Mouse (Mus musculus) adrenal gland (tissue): ENCODE data around the gene Cxcr2.

Experiments
- intact Hi-C: fragments of 180-260 bp; cut with DNase I; formaldehyde crosslinking; loops from one replicate; pipeline ENCODE4 v1.15.1; 2025
- long read RNA-seq, 2 experiments: library from polyadenylated mRNA; unstranded; transcript quantifications; one replicate each; pipeline ENCODE4 v2.0.0; 2020; ENCODE audit warnings: borderline replicate concordance in 1 of 2; ENCODE audit not compliant: insufficient replicate concordance in 1 of 2

The Cxcr2 gene
- long read RNA-seq, experiment 1, result 0 reads
- long read RNA-seq, experiment 2, result 0 reads

GRCm38 (mm10) chr1:74153461-74154184, at the start of gene Cxcr2:
Gene Cxcr2 (plus strand): TSS chr1:74153989.
- intact Hi-C loops, result no loop called here

DNA sequence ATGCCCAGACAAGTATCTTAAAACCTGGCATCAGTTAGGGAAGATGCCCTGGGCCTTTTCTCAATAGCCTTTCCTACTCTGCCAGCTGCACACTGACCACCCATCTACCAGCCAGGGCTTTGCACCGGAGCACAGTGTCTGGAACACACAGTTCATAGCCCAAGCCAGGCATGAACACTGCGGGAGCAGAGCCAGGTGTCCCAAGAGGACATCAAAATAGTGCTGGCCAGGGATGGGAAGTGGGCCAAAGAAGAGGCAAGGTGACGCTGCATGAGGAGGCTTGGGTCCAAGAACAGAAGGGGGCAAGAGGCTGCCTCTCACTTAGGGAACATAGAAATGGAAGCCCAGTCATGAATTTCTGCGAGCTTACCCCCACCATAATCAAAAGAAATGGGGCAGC, 48.1 kb upstream of the Cxcr2 start:
- intact Hi-C loops, result no loop called here

DNA sequence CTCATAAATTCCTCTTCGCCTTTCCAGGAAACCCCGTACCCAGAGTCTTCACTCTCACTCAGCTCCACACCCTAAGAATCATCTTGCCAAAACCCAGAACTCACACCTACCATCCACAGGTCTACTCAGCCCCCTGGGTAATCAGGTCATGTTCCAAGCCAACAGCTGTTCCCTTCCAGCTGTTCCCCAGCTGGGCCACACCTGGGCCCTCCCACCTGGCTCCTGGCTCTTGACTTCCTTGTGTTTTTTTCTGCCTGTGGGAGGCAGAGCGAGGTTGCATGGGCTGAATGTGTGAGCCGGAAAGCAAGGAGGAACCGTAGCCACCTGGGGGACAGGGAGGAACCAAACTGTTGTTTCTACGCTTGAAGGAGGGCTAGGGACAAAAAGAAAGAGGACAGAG, 47.6 kb upstream of the Cxcr2 start:
- intact Hi-C loops, result no loop called here

GRCm38 (mm10) chr1:74107931-74108618, 45.7 kb upstream of the Cxcr2 start:
- intact Hi-C loops, result no loop called here

DNA sequence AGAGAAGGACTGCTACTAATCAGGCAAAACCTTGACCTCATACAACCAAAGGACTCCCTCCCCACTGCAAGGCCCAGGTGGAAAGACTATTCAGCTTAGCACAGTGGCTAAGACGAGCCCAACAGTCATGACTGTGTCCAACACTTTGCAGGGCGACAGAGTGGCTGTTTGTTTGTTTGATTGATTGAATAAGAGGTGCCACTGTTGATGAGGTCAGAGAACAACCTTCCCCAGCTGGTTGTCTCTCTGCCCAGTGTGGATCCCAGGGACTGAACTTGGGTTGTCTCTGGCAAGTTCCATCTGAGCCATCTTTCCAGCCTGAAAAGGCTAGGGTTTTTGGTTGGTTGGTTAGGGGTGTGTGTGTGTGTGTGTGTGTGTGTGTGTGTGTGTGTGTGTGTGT, 44.1 kb upstream of the Cxcr2 start:
- intact Hi-C loops, result no loop called here

GRCm38 (mm10) chr1:74110932-74111695, 42.7 kb upstream of the Cxcr2 start:
- intact Hi-C loops, result no loop called here

GRCm38 (mm10) chr1:74111696-74112030, 42.1 kb upstream of the Cxcr2 start:
- intact Hi-C loops, result no loop called here

- intact Hi-C loops, result no loop called here
Measured at GRCm38 (mm10) chr1:74113071-74113470, 40.7 kb upstream of the Cxcr2 start.

DNA sequence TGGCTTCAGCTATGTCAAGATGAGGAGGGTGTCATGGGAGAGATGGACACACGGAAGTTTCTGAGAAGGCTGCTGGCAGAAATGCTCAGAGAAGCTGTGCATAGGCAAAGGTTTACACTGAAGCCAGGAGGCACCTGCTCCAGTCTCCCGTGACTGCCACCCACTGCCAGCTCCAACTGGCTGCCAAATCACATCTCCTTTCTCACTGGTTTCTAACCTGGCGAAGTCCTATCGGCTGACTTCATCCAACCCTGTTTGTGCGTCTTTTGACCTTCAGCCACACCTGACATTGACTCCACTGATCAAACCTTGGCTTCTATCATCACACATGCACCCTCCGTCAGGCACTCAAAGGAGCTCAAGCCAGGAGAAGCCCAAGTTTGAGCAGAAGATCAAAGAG, 35.9 kb upstream of the Cxcr2 start:
- intact Hi-C loops, result no loop called here

DNA sequence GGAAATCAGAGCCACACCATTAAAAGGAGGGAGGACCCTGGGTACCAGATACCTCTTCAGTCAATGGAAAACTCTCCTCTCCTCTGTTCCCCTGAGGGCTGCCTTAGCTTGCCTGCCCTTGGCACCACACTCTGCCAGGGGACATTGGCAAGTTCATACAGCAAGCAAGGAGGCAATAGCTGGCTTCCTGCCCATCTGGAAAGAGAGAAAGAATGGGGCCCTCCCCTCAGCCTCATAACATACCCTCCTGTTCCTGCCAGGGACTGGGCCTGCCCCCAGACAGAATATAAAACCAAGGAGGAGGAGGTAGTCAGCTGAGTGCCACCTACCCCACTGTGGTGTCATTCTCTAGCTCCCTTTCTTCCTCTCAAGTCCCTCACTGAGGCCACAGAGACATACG, 34.7 kb upstream of the Cxcr2 start:
- intact Hi-C loops, result no loop called here

- intact Hi-C loops, result loop anchor here (5.0 kb wide), 1 partner anchor 34 kb away; no protein-coding TSS in a partner anchor
Measured at GRCm38 (mm10) chr1:74121138-74121537, 32.7 kb upstream of the Cxcr2 start.

DNA sequence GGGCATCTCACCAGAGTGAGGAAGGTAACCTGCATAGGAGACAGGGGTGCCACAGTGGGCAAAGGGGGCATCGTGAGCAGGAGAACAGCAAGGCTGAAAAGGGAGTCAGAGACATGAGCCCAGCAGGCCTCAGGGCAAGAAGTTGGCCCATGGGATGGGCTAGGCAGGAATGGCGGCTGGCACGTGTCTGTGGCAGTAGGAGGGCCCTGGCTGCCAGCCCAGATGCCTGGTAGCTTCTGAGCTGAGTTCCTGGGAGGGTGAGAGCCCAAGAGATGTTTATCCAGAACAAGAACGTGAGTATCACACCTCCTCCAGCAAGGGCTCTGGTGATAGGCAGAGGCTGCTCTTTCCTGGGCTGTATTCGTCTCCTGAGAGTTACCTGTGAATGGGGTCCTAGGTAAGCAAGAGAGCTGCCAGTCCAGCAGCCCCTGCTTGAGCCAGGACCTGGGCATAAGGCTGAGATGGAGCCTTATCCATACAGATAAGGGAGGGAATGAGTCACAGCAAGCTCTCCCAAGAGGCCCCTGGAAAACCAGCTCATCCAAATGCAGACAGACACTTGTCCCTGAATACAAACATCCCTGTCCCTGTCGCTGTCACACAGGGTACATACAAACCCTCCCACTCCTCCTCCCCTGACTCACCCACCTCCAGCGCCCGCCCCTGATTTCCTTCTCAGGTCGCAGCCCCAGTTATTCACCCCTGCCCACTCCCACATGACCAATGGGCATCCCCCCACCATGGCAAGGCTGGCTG, 31.8 kb upstream of the Cxcr2 start:
- intact Hi-C loops, result loop anchor here (5.0 kb wide), 1 partner anchor 35 kb away; no protein-coding TSS in a partner anchor

DNA sequence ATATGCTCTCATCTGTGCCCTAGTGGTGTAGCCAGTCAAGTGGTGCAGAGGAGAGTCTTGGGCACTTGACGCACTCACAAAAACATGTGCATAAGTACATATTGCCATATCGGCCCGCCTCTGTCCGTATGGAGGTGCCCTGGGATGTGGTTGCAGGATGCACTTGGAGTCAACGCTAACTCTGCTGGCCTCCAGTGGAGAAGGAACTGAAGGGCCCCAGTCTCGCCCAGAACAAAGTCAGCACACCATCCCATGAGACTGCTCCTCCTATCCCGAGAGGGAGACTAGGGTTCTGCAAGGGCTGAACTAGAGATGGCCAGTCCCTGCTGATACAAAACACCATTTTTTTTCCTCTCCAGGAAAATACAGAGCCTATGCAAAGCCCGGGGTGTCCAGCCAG, 30.6 kb upstream of the Cxcr2 start:
- intact Hi-C loops, result loop anchor here (5.0 kb wide), 1 partner anchor 36 kb away; no protein-coding TSS in a partner anchor

GRCm38 (mm10) chr1:74124021-74124981, 29.5 kb upstream of the Cxcr2 start, which contains the start of gene Tns1:
Gene Tns1 (minus strand): TSS chr1:74124449.
- intact Hi-C loops, result loop anchor here (2.0 to 5.0 kb wide), 2 partner anchors 37 to 222 kb away; no protein-coding TSS in a partner anchor

DNA sequence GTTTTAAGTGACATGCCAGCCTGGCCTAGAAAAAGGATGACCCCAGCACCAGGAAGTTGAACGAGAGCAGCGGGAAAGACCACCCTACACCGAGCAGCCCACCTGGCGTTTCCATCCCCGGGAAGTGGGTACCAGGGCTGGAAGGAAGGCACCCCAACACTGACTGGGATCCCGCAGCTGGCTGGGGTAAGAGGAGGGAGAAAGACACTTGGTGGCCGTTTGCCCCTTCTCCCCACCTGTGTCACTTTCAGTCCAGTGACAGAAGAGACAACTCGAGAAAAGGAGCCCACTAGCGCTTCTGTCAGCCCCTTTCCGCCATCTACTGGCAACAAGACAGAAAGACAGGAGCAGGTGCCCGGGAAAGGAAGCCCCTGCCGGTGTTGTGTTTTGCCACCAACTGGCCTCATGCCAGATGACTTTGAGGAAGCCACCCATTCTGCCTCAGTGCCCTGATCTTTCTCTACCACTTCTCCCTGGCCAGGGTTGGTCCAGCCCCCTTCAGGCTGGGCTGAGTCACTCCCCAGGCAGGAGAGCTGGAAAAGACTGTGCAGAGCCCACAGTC, 28.7 kb upstream of the Cxcr2 start, which contains the start of gene Rufy4:
Gene Rufy4, plus strand, starts transcription at position 551 of the 562 bp plus-strand sequence.
- intact Hi-C loops, result loop anchor here (2.0 to 5.0 kb wide), 3 partner anchors 38 to 222 kb away; no protein-coding TSS in a partner anchor

DNA sequence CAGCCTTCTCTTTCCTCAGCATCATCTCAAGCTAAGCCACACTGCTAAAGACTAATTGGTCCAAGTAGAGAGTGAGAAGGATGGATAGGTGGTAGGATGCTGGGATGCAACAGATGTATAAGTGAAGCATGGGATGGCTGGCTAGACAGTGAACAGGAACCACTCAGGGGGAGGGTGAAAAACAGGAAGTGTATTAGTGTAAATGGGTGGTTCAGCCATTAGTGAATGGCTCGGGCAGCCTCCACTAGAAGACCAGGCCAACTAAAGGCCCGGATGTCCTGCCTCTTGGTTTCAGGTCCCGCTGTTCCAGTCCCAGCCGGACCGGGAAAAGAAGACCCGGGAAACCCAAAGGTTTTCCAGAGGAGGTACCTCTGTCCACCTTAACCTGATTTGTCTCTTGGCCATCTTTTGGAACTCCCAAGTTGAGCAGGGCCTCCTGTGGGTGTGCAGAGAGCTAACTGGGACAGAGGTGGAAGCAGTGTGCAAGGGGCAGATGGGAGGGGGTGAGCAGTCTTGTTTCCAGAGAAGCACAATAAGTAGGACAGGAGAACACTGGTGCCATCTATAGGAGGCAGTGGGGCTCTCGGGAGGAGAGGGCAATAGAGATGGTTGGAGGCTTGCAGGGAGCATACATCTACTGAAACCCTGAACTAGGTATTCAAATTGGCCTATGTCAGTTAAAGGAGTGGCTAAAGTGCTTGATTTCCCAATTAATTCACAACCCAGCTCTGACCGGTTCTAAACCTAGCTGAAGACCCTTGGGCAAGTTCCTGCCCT, 22.7 kb upstream of the Cxcr2 start:
- intact Hi-C loops, result no loop called here

DNA sequence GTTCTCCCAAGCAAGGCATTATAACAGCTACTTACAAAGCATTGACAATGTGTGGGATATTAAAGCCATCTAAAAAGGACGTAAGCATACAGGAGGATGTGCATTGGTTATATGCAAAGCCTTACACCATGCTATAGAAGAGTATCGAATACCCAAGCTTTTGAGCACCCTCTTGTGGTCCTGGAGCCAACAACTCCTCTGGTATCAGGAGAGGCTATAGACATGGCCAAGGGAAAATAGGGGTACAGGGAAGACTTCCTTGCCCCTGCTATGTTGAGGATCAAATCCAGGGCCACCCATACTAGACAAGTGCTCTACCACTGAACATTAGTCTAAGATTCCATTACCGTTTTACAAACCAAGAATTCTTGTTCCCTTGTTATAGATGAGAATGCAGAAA, 21.8 kb upstream of the Cxcr2 start:
- intact Hi-C loops, result no loop called here

DNA sequence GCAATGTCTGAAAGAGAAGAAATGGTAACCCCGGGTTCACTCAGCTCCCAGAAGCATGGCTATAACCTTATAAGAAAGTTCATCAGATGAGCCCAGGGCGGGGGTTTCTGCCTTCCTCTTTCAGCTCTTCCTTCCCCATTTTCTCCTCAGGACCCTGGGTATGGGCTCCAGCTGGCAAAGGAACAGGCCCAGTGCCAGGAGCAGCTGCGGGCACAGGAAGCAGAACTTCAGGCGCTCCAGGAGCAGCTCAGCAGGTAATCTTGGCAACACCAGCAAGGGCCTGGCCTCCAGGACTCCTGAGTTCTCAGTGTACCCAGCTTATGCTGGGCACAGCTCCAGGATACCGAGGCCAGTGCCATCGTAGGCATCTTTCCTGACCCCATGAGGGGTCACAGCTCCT, 19.8 kb upstream of the Cxcr2 start:
- intact Hi-C loops, result no loop called here
